Mouse (Mus musculus) kidney, adult 18-20 months (tissue): ENCODE results near the gene Myt1l.
A peak's percentile ranks its signal among the peaks of the same experiment; 100 is the strongest.

Source experiments
- DNase-seq: peaks from one replicate; pipeline ENCODE4 v3.0.0; 2021

Myt1l gene

DNA sequence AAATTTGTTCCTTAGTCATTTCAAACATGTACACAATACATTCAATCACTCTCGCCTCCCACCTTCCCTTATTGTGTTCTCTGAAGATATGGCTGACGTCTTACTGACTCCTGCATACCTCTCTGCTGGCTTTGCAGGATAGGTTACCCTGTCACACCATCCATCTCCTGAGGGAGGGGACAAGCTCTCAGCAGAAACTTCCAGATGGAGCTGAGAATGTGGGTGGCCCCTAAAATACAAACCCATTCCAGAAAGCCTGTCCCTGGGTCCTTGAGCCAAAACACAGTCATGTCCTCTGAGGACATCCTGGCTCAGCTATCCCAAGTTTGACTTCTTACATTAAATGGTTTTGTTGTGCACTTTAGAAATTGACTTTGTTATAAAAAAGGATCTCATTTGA lies 129.7 kb downstream of the Myt1l start:
- no peak for DNase-seq

DNA sequence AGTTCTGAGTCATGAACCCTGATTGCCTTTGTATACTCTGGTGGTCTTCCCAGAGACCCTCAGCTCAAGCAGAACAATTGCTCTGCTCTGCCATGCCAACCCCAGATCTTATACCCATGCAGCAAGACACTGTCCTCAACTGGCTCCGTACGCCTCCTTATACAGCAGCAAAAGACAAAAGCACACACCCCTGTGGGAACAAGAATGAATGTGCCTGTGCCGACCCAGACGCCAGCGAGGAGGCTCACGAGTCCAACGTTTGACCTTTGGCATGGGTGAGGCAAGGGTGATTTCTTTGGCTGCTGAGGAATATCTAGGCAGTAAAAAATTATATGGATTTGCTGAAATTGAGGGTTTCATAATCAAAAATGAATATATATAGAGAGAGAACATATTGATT lies 143.8 kb downstream of the Myt1l start:
- no peak for DNase-seq

DNA sequence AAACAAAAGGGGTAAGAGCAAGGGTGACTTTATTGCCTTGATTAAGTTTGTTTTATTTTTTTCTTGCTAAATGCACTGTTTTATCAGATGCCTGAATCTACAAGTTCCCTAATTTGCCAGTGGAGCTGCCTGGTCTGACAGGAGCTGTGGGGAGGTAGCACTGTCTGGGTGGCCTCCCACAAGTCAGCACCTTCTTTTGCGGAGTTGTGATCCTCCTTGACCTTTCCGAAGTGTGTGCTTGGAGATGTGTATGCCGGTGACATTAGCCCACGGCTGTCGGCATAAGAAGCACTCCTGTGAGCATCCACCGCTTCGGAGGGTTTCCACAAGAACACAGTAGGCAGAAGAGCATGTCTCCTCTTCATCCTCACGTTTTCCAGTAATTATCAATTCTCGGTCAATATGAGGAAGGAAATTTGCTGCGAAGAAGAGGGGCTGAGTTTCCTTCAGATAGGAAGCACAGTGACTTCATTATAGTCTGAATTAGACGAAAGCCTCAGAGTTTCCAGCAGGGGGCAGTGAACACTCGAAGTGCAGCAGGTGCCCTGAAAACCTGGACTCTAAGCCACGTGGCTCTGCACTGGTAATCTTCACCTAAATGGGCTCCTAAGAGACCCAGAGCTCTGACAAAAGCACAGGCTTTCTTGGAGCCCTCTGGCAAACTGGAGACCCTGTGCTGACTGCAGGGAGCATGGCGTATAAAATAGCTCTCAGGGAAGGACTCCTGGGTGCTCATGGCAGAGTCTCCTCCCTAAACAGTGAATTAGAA lies 147.6 kb downstream of the Myt1l start:
- DNase-seq, result peak; percentile 23

DNA sequence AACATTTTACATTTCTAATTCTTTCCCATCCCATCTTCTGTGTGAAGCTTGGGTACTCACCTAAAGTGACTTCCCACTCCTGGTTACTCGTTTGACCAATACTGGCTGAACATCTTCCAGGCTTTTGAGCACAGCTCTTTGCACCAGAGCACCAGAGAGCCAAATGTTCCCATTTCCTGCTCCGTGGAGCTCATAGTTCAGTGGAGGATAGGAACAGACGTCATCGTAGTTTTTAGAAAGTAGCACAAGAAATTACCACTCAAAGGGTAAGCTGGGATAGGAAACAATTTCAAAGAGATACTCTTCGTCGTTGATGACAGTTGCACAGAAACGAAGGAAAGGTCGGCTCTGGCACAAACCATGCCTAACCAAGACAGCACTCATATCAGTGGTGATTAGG lies 154.2 kb downstream of the Myt1l start:
- DNase-seq, result no peak

DNA sequence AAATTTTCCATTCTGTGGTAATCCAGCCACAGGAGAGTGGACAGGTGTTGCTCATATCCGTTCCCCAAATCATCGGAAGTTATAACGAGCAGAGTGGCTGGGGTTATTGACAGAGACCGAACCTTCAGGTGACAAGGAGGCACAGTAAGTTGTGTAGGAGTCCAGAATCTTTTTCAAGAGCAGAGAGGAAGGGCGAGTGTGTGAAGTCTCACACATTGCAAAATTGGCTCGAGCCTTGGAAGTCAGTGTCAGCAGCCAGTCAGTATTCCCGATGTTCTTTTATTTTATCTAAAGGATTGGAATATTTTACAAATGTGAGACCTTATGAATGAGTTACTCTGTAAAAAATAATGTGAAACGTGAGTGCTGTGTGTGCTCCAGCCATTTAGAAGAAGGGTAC lies 154.8 kb downstream of the Myt1l start:
- DNase-seq, result no peak

DNA sequence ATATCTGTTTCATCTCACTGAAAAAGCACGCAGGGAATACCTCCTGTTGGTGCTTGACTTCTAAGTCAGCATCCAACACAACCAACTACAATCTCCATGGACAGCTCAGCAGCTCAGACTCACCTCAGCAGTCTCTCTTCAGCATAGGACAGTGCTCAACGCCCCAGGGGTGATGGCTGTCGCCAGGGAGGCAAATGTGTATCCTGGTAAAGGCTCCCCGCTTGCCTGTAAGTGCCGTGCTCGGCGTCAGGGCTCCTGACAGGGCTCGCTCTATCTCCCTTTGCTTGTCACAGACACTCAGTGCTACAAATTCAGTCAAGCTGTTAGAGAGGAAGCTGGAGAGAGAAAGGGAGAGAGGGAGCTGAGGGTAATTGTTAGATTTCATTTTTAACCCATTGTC lies 158.1 kb downstream of the Myt1l start:
- no peak for DNase-seq

DNA sequence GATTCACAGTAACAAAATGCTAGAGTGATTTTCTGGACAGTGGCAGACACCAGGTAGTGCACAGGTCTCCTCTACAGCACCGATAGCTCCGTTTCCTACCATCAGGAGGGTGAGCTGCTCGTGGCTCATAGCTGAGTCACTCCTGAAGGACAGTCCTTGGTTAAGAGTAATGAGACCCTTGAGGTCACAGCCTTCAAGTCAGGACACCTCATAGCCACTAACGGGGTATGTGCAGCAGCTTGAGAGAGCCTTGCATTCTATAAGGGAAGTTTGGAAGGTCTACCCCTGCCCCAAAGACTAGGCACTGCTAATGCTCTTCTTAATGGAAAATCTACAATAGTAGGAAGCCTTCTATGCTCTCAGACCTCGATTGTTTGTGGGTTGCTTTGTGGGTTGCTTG lies 163.4 kb downstream of the Myt1l start:
- no peak for DNase-seq

DNA sequence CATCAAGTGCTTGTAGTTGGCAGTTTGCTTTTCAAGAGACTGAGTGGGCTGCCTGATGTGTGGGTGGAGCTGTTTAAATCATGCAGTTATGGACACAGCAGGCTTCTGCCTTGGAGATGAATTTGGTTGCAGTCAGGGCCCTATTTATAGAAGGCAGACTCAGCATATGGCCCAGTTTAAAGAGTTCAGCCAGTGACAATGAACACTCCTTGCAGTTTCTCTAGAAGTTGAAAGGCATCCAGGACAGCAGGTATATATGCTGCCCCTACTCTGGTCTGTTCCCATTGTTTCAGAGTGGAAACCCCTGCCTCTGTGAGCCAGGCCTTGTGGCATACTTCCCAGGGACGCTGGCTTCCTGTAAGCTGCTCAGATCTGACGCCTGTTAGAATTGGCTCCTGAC lies 167.0 kb downstream of the Myt1l start:
- no peak for DNase-seq

DNA sequence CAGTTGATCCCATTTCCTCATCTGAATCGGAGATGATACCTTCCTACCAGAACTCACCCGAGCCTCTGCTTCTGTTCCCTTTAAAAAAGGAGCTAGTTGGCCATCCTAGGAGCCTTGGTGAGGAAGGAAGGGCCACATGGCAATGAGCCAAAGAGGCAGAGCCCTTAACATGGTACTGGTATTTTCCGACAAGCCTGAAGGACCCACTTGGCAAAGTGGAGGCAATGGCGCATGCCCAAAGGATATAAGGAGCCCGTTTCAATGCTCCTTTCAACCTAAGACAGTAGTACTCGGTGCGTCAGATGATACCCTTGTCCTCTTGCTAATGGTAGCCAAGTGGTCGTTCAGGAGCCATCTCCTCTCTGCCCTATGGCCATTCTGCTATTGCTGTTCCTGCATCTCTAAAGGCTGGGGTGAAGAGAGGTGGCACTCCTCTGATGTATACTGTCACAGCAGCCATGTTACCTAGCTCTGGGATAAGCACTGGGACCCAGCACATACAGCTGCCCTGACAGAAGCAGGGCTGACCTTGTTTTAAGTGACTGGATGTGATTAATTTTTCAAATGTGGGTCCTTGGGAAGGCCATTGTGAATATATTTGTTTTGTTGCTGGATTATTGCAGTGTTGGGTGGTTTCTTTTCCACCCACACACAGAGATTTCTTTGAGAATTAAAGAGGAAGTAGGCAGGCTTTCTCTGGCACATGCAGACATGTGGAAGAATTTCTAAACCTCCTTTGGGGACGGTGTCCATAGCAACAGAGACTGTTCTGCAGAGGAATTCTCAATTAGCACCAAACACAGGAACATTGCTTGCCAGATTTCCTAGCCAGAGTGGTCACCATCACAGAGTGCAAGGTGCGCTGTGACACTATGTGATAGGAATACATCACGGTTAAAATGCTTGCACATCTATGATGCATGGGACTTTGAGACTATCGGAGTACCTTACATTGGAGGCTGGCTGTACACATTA lies 169.6 kb downstream of the Myt1l start:
- no peak for DNase-seq

DNA sequence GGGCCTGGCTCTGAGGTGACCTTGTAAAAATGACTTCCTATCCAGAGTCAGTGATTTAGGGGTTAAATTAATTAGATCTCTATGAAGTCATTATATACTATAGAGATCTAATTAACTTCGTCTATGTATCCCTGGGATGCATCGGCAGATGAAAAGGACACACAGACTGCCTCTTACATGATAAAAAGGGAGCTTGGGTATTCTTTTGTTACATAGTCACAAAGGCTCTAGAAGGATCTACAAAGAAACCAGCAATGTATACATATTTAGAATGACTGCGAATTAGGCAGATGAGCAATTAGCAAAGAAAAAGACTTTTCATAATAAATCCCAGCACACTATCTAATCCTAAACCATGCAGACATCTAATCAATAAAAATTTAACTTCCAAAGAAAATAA lies 170.4 kb downstream of the Myt1l start:
- DNase-seq, result no peak

DNA sequence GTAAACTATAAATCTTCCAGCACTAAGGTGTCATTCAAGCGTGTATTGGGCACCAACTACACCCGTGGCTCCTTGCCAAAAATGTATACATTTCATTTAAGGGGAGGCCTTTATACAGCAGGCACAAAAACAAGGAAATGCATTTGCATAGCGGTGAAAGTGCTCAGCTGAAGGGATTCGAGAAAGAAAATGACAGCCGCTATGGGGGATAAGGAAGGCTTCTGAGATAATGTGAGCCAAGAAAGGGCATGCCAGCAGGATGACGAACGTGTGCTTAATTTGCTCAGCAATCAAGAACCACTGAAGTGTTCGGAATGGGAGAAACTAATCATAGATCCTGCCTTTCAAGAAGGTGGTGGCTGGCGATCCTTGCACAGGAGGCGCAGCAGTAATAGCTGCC lies 170.8 kb downstream of the Myt1l start:
- DNase-seq, result no peak

DNA sequence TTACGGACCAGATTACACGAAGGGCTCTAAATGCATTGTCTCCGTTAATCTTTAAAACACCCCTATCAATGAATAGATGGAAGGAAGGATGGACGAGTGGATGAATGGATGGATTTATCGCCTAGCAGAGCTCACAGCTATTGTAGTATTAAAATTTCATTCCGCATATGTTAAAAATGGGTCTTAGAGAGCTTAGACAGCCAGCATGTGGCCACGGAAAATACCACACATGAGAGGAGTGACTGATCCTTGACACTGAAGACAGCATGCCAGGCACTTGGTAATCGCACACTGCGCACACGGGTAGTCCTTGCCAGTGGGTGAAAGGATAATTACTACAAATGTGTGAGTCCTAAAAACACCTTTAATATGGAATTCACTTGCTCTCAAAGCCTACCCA lies 171.2 kb downstream of the Myt1l start:
- DNase-seq, result no peak

DNA sequence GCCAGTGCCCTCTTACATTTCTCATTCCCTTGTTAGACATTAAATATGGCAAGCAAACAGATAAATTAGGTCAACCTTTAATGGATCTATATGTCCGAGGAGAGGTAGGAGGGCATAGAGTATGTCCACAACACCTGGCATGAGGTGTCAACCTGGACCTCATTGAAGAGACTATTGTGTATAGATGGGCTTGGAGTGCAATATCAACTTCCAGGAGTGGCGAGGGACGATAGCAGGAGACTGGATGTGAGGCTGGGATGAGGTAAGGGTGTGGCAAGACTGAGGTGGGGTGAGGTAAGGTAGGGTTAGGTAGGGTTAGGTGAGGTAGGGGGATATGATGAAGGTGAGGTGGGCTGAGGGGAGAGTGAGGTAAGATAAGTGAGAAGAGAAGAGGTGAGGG lies 171.8 kb downstream of the Myt1l start:
- no peak for DNase-seq

DNA sequence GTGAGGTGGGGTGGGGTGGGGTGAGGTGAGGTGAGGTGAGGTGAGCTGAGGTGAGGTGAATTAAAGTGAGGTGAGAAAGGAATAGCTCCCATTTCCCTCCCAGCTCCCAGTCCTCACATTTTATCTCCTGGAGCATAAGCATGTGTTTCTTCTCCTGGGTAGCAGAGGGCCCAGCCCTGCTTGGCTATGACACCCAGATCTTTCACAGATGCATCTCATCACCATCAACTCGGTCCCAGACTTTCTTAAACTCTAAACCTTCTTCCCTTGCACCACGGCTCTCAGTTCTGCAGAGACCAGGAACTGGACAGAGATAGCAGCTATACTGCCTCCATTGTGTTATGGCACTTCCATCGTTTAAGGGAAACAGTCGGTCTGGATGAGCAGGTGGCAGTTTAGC lies 172.9 kb downstream of the Myt1l start:
- DNase-seq, result no peak

DNA sequence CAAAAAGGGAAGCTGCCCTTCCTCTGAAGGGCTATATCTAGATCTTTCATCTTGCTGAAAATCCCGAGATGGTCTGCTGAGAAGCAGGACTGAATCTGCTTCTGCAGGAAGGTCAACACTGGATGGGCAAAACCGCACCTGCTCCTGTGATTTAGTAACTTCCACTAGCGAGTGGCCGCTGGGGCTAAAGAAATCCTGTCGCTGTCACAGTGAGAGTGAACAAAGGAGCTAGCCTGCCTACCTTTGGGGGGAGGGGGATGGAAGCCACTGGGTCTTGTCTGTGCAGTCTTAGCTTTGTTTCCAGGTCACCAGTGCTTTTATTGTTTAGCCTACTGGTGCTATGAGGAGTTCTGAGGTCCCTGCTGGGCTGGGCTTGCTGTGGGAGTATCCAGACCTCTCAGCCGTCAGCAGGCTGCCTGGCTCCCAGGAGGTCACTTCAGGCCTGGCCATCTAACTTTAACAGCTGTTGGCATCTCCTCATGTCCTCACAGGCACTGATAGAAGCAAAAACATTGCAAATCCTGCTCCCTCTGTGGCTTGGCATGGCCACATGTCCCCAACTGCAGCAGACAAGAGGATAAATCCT lies 173.6 kb downstream of the Myt1l start:
- no peak for DNase-seq

DNA sequence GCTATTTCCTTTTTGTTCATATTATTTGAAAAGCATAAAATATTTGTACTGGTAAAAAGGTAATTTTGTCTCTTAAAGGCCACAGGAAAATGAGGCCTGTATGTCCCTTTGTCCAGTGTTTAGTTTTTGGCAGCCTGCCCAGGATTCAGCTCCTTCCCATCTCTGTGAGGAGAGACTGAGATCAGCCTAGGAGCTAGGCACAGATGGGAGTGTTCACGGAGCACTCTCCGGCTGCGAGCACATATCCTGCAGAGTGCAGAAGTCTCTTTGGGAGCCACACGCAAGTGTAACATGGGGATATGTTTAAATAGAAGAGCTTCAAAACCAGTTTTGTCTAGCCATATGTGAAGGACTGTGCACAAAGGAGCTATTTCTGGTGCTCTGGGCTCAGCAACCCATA lies 174.4 kb downstream of the Myt1l start:
- DNase-seq, result no peak

DNA sequence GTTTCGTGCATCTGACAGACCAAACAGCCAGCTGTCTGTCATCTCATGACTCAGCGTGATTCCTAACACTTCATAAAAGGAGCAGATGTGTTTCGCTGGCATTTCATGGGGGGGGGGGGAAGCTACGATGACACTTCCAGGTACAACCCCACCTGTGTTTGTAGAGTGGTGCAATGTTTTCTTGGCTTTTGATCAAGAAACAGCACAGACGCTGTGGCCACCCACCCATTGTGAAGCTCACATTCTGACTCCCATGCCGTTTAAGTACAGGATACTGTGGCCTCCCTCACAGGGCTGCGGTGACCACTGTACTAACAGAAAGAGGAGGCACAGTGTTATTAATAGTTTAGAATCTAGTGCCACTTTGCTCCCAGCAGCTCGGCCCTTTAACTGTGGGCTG lies 175.4 kb downstream of the Myt1l start:
- DNase-seq, result no peak

DNA sequence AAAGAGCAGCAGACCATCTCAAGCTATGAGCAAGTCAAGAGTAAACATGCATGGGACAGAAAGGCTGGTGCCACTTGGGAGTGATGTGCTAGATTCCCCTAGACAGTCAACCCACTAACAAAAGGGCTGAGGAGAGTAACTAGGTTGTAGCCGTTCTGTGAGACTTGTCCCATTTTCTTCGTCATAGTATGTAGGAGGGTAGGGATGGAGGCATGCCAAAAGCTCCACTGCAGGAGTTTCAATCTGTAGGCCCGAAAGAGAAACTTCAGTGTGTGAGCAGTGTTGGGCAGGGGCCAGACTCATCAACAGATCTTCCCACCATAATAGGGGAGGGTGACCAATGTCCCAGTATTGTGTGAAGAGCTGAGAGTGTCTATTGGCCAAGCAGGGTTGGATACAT lies 178.9 kb downstream of the Myt1l start:
- no peak for DNase-seq

DNA sequence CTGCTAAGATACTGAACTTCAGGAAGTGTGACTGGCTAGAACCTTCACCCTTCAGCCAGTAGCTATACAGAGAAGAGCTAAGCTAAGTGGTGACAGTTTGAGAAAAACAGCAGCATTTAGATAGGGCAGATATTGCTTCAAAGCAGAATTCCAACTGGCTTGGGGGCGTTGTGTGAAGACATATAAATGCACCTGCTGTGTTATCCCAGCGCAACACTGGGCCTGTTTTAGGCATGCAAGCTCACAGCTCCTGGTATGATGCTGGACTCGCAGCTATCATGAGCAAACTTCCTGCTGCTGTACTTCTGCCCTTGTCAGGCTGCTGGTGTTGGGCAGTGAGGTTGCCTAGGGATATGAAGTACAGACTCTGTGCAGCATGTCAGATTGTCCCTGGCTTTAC lies 180.0 kb downstream of the Myt1l start:
- no peak for DNase-seq

DNA sequence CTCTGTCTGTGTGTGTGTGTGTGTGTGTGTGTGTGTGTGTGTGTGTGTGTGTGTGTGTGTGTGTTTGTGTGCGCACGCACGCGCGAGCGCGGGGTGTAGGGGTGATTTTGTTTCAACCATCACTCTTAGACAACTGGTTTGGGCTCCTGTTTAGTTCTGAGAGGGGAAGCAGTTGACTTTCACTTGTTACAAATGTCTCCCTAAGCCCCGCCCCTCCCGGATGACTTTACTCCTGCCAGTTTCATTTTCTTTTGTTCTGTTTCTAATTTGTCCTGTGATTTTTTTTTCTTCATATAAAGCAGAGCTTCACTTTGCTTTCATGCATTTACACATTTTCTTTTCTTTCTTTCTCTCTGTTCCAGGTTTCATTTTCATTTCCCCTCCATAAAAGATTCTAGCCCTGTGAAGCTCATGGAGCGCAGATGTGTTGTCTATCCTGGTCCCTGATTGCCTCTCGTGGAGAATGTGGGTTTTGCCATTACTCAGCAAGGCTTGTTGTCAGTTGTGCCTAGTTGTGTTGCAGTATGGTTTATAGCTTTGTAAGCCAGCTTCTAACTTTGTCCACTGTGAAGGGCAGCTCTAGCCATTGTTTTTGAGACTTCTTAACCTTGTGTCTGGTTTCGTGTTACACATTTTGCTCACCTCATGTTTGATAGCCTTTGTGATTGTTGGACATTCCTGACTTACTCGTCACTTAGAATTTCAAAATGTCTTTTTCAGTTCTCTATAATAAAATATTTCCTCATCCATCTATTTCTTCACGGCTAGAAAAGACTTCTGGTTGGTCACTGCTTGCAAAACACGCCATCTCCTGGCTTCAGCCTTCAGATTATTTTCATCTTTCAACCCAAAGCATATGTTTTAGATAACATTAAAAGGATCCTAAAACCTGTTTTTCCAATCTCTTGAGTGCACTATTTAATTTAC lies 184.9 kb downstream of the Myt1l start:
- DNase-seq, result no peak

DNA sequence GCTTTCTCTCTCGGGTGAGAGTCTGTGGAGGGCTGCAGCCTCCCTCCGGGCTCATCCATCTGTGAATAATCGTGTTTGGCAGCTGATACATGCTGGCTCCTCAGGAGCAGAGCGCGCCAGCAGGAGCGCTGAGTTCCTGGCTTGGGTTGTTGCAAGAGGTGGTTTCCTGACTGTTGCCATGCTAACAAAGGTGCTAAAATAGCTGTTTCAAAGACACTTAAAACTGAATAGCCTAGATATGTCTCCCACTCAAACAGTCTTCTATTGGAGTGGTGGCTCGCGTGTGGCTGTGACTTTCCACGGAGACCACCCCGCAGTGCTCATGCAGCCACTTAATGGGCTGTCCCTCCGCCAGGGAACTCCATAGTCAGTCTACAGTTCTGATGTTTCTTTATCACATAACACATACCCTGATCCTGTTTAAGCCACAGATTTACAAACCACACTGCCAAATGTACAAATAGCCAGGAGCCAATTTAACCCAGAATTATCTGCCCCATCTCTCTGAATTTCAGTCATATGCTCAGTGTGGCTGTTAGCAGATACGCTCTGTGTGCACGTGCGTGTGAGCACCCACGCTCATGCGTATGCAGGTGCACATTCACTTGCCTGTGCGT lies 195.6 kb downstream of the Myt1l start:
- DNase-seq, result no peak

DNA sequence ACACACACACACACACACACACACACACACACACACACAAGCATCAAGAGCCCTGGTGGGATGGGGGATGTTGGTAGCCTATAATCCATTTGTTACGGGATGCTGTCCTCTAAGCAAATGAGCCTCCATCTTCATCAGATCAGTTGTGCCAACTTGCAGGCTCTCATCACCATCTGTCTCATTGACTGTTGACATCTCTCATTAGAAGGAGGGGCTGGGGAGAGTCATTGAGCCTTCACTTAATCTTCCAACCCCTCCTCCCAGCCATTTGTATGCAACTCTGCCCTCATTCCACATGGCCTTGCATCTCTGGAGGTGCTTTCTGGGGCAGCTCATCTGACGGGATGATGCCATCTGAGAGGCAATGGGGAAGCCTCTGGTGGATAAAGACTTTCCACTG lies 200.1 kb downstream of the Myt1l start:
- no peak for DNase-seq
